Mouse (Mus musculus) cerebellum, postnatal 14 days (tissue): Measurements from ENCODE around the gene Gon4l.

ENCODE experiments used
- DNase-seq, 2 experiments: peaks; one replicate each; pipeline ENCODE4 v3.0.0; 2021; ENCODE audit warnings: mixed read lengths in 2 of 2

The Gon4l gene

GRCm38 (mm10) chr3:88913511-88914383 lies 78.7 kb downstream of the Gon4l start, which contains the start of gene Msto1:
TSS of gene Msto1 (minus strand) at chr3:88913999.
- DNase-seq: peak; percentile 91 to 93

GRCm38 (mm10) chr3:88914384-88914810 lies 79.4 kb downstream of the Gon4l start:
- DNase-seq: no peak

GRCm38 (mm10) chr3:88918981-88919380 lies 84.0 kb downstream of the Gon4l start:
- no peak for DNase-seq

- no peak for DNase-seq
These were observed 86.4 kb downstream of the Gon4l start for GRCm38 (mm10) chr3:88921411-88921810.

- no peak for DNase-seq
These were observed 89.1 kb downstream of the Gon4l start for GRCm38 (mm10) chr3:88923989-88924591.

- DNase-seq: no peak
These were observed 90.6 kb downstream of the Gon4l start for GRCm38 (mm10) chr3:88925651-88926050.

GRCm38 (mm10) chr3:88929501-88929900 lies 94.5 kb downstream of the Gon4l start:
- no peak for DNase-seq

GRCm38 (mm10) chr3:88939071-88939470 lies 104.0 kb downstream of the Gon4l start:
- no peak for DNase-seq

GRCm38 (mm10) chr3:88939749-88940148 lies 104.7 kb downstream of the Gon4l start:
- peak; percentile 39 to 41 for DNase-seq

- no peak for DNase-seq
These were observed 107.4 kb downstream of the Gon4l start for GRCm38 (mm10) chr3:88942316-88942880.

- DNase-seq: no peak
These were observed 109.1 kb downstream of the Gon4l start for GRCm38 (mm10) chr3:88944109-88944508.

- peak; percentile 93 to 94 for DNase-seq
These were observed 115.0 kb downstream of the Gon4l start for GRCm38 (mm10) chr3:88949786-88950575.

GRCm38 (mm10) chr3:88950576-88951326 lies 115.7 kb downstream of the Gon4l start, which contains the start of the genes Ash1l and Dap3:
TSS of gene Ash1l (plus strand) at chr3:88950622.
TSS of gene Dap3 (minus strand) at chr3:88951181.
- peak in 1 of 2 experiments; percentile 82 for DNase-seq

GRCm38 (mm10) chr3:88951327-88951800 lies 116.3 kb downstream of the Gon4l start:
- no peak for DNase-seq

GRCm38 (mm10) chr3:88953246-88953645 lies 118.2 kb downstream of the Gon4l start:
- no peak for DNase-seq

GRCm38 (mm10) chr3:88953736-88954135 lies 118.7 kb downstream of the Gon4l start:
- DNase-seq: no peak
